Mouse (Mus musculus) gonadal fat pad, adult 2 months (tissue): ENCODE measurements around the gene Raf1. TPM values are rescaled to one million over a fixed set of nuclear protein-coding genes. Genes with fewer than 3 reads are reported as not detected.

Experiments
- DNase-seq: peaks from one replicate; pipeline ENCODE4 v3.0.0-alpha.2; 2012; ENCODE audit warnings: low read depth
- polyA plus RNA-seq: library from polyadenylated mRNA; depleted of rRNA; stranded (reverse); fragments of >200 nt; gene quantifications from 2 replicates; pipeline ENCODE4 v1.2.3, GENCODE M21; 2012; rRNA removed

The Raf1 gene
- polyA plus RNA-seq: 112 and 130 TPM in 2 replicates

GRCm38 (mm10) chr6:115676452-115677128 is at the start of gene Raf1:
Raf1 (minus strand) TSS chr6:115676635.
- peak; percentile 61 for DNase-seq

- no peak for DNase-seq
Observed at GRCm38 (mm10) chr6:115722246-115722645, 45.8 kb upstream of the Raf1 start.

GRCm38 (mm10) chr6:115717715-115718558 is 41.5 kb upstream of the Raf1 start:
- DNase-seq: peak; percentile 64

GRCm38 (mm10) chr6:115717101-115717652 is 40.7 kb upstream of the Raf1 start:
- DNase-seq: no peak

GRCm38 (mm10) chr6:115711261-115711660 is 34.8 kb upstream of the Raf1 start:
- DNase-seq: no peak

- no peak for DNase-seq
Observed at GRCm38 (mm10) chr6:115702901-115703300, 26.5 kb upstream of the Raf1 start.

- DNase-seq: no peak
Observed at GRCm38 (mm10) chr6:115701302-115701701, 24.9 kb upstream of the Raf1 start.

- DNase-seq: no peak
Observed at GRCm38 (mm10) chr6:115700778-115701177, 24.3 kb upstream of the Raf1 start.

- no peak for DNase-seq
Observed at GRCm38 (mm10) chr6:115698699-115699098, 22.3 kb upstream of the Raf1 start.

GRCm38 (mm10) chr6:115697739-115698558 is 21.5 kb upstream of the Raf1 start:
- DNase-seq: no peak

GRCm38 (mm10) chr6:115696707-115697215 is 20.3 kb upstream of the Raf1 start:
- no peak for DNase-seq

- no peak for DNase-seq
Observed at GRCm38 (mm10) chr6:115695124-115695523, 18.7 kb upstream of the Raf1 start.

GRCm38 (mm10) chr6:115694441-115694842 is 18.0 kb upstream of the Raf1 start:
- no peak for DNase-seq

- no peak for DNase-seq
Observed at GRCm38 (mm10) chr6:115692963-115693730, 16.7 kb upstream of the Raf1 start.

GRCm38 (mm10) chr6:115692163-115692950 is 15.9 kb upstream of the Raf1 start:
- no peak for DNase-seq

- DNase-seq: no peak
Observed at GRCm38 (mm10) chr6:115690105-115690504, 13.7 kb upstream of the Raf1 start.

GRCm38 (mm10) chr6:115688589-115688988 is 12.2 kb upstream of the Raf1 start:
- DNase-seq: no peak

GRCm38 (mm10) chr6:115687753-115688152 is 11.3 kb upstream of the Raf1 start:
- DNase-seq: no peak

GRCm38 (mm10) chr6:115684851-115685646 is 8.6 kb upstream of the Raf1 start:
- no peak for DNase-seq
